Mouse (Mus musculus): ENCODE measurements around the gene Sema3g.

GRCm38 (mm10) chr14:31214684-31215083 lies 3.0 kb upstream of the Sema3g start:
- TF ChIP-seq HCFC1 (IDR thresholded peaks at IDR 0.05; ENCODE audit: borderline replicate concordance, insufficient read depth, low read length) (no peak), MAFK (IDR thresholded peaks at IDR 0.05; ENCODE audit: insufficient read depth, low read depth, low read length) (no peak), ZC3H11A (IDR thresholded peaks at IDR 0.05; ENCODE audit: borderline replicate concordance, low read depth, low read length) (no peak), CHD2 (IDR thresholded peaks at IDR 0.05; ENCODE audit: low read depth, low read length) (no peak), ZNF384 (IDR thresholded peaks at IDR 0.05; ENCODE audit: low read depth, low read length) (no peak)

All from ES-E14 (cell line).